Mouse (Mus musculus): ENCODE measurements around the gene Mdm4. TPM values are rescaled to one million over a fixed set of nuclear protein-coding genes. Genes with fewer than 3 reads are reported as not detected.

Gene Mdm4
- polyA plus RNA-seq, 1 experiment from 2014 or later, result 24.1 TPM

- WGBS, result 11% methylated on average over 13 of the region's 13 CpGs
- Histone ChIP-seq H3K4me1 (ENCODE audit: control insufficient read depth, insufficient read depth, low read length) (no peaks in the 10 kb centered on the region), H3K9me3 (ENCODE audit: control insufficient read depth, low read length) (no peaks in the 10 kb centered on the region), H3K9ac (ENCODE audit: low read depth, low read length) (no peak overlapping the region), H3K36me3 (ENCODE audit: control insufficient read depth, insufficient read depth, low read length) (no peaks in the 10 kb centered on the region), H3K27ac (ENCODE audit: low read length) (no peak overlapping the region), H3K4me2 (ENCODE audit: low read depth, low read length) (no peak overlapping the region), H3K27me3 (replicated peaks; ENCODE audit: control insufficient read depth, insufficient read depth, low read length) (no peaks in the 10 kb centered on the region), H3K4me3 (ENCODE audit: low read length) (no peak overlapping the region)
- no peak for ATAC-seq
These were observed 109.3 kb downstream of the Mdm4 start for GRCm38 (mm10) chr1:132921071-132921470.

DNA sequence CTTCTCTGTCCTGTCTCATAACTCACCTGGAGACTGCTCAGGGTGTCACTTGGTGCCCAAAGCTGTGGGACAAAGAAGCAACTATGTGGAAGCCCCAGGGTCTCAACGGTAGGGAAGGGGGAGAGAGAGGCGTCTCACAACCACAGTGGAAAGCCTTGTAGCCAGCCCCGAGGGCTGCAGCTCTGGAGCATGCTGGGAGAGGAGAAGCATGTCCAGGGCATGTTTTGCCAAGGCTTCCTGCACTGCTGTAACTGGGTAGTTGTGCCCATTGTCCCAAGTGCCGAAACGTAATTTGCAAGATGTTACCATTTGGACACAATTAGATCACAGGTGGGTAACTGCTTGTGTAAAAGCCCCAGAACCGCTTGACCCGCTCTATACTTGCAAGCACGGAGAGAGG lies 111.1 kb downstream of the Mdm4 start:
- ATAC-seq, result no peak
- H3K27me3 ChIP-seq (replicated peaks; ENCODE audit: control insufficient read depth, insufficient read depth, low read length), result no peaks in the 10 kb centered on the region
- H3K4me3 ChIP-seq (ENCODE audit: low read length), result no peak overlapping the region
- no peaks in the 10 kb centered on the region for H3K4me1 ChIP-seq (ENCODE audit: control insufficient read depth, insufficient read depth, low read length)
- no peaks in the 10 kb centered on the region for H3K36me3 ChIP-seq (ENCODE audit: control insufficient read depth, insufficient read depth, low read length)
- no peak overlapping the region for H3K27ac ChIP-seq (ENCODE audit: low read length)
- WGBS, result 90% methylated on average over 8 of the region's 8 CpGs
- H3K9me3 ChIP-seq (ENCODE audit: control insufficient read depth, low read length), result no peaks in the 10 kb centered on the region
- no peak overlapping the region for H3K4me2 ChIP-seq (ENCODE audit: low read depth, low read length)
- no peak overlapping the region for H3K9ac ChIP-seq (ENCODE audit: low read depth, low read length)

DNA sequence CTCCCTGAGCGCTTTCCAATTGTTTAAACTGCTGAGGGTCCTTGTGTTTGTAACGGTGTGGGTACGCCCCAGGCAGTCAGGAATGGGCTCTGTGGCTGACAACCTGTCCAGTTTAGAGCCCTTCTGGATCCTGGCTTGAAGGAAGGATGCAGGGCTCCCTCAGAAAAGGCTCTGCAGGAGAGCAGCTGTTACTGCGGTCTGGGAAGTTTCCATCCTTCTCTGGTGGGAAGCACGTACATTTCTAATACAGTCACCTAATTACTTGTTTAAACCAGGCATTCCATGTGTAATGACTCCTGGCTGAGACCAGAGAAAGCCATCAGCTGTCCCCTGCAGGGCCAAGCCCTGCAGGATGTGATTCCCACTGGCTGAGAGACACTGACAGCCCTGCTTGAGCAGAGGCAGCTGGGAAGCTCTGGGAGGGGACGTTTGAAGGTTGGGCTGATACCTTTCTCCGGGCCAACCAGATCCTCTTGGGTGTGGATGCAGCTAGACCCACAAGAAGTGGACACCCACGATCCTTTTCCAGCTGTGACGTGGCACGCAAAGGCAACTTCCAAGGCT lies 112.2 kb downstream of the Mdm4 start:
- no peak for ATAC-seq
- H3K27ac ChIP-seq (ENCODE audit: low read length), result no peak overlapping the region
- H3K27me3 ChIP-seq (replicated peaks; ENCODE audit: control insufficient read depth, insufficient read depth, low read length), result no peaks in the 10 kb centered on the region
- no peak overlapping the region for H3K9ac ChIP-seq (ENCODE audit: low read depth, low read length)
- no peak overlapping the region for H3K4me2 ChIP-seq (ENCODE audit: low read depth, low read length)
- no peaks in the 10 kb centered on the region for H3K4me1 ChIP-seq (ENCODE audit: control insufficient read depth, insufficient read depth, low read length)
- 22% methylated on average over 10 of the region's 10 CpGs for WGBS
- no peaks in the 10 kb centered on the region for H3K36me3 ChIP-seq (ENCODE audit: control insufficient read depth, insufficient read depth, low read length)
- no peaks in the 10 kb centered on the region for H3K9me3 ChIP-seq (ENCODE audit: control insufficient read depth, low read length)
- no peak overlapping the region for H3K4me3 ChIP-seq (ENCODE audit: low read length)

GRCm38 (mm10) chr1:132917554-132917953 lies 112.8 kb downstream of the Mdm4 start:
- 19% methylated on average over 8 of the region's 8 CpGs for WGBS
- Histone ChIP-seq H3K27ac (ENCODE audit: low read length) (no peak overlapping the region), H3K4me3 (ENCODE audit: low read length) (no peak overlapping the region), H3K4me2 (ENCODE audit: low read depth, low read length) (no peak overlapping the region), H3K9ac (ENCODE audit: low read depth, low read length) (no peak overlapping the region), H3K36me3 (ENCODE audit: control insufficient read depth, insufficient read depth, low read length) (no peaks in the 10 kb centered on the region), H3K9me3 (ENCODE audit: control insufficient read depth, low read length) (no peaks in the 10 kb centered on the region), H3K4me1 (ENCODE audit: control insufficient read depth, insufficient read depth, low read length) (no peaks in the 10 kb centered on the region), H3K27me3 (replicated peaks; ENCODE audit: control insufficient read depth, insufficient read depth, low read length) (no peaks in the 10 kb centered on the region)
- ATAC-seq, result no peak

DNA sequence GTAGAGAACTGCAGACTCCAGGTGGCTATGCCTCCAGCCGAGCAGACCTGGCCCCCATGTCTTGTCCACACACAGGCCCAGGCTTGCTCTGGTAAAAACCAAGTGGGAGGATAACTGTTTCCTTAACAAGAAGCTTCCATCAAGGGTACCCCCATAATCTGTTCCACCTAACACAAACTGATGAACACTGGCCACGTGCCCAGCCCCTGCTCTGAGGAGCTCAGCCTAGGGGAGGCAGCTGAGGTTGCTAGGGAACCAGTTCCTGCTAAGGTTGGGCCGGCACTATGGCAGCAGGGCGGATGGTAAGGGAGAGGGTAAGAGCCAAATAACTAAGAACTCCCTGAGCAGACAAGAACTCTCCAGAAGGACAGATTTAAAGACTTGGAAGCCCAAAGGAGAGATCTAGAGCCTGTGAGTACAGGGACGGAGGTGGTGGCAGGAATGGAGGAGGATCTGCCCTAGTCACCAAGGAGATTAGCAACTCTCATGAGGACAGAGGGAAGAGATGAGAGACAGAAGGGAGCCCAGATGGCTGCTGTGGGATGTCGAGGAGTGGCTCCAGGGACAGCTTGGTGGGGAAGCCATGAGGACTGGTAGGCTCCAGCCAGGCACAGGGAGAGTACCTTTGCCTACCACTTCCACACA lies 114.4 kb downstream of the Mdm4 start:
- no peak for ATAC-seq
- WGBS, result 51% methylated on average over 6 of the region's 6 CpGs
- Histone ChIP-seq H3K9ac (ENCODE audit: low read depth, low read length) (no peak overlapping the region), H3K27ac (ENCODE audit: low read length) (no peak overlapping the region), H3K27me3 (replicated peaks; ENCODE audit: control insufficient read depth, insufficient read depth, low read length) (no peaks in the 10 kb centered on the region), H3K9me3 (ENCODE audit: control insufficient read depth, low read length) (no peaks in the 10 kb centered on the region), H3K4me1 (ENCODE audit: control insufficient read depth, insufficient read depth, low read length) (no peaks in the 10 kb centered on the region), H3K4me2 (ENCODE audit: low read depth, low read length) (no peak overlapping the region), H3K4me3 (ENCODE audit: low read length) (no peak overlapping the region), H3K36me3 (ENCODE audit: control insufficient read depth, insufficient read depth, low read length) (no peaks in the 10 kb centered on the region)

DNA sequence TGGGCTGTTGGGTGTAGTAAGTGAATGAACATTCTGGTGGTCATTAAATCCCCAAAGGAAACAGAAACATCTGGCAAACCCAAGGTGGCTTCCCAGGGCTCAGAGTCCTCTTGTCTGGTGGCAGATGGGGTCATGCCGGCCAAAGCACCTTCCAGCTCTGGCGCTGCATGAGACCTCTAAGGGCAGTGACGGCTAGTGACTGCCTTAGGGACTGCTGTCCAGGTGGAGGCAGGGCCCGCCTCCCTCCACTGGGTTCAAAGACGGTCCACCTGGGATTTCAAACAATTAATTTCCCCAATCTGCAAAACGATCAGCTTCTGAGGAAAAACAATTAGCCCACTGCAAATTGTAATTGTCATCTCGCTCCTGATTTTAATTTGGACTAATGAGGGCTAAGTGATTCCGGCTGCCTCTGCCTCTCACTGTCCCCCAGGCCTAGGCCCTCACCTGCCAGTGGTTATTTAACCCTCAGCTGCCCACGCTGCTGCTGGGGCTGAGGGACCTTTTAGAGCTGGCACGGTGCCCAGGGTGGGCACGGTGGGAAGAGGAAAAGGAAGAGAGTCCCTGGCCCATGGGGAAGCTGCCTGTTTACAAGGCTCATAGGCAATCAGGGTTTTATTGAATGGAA lies 119.8 kb downstream of the Mdm4 start:
- ATAC-seq, result no peak
- no peaks in the 10 kb centered on the region for H3K9me3 ChIP-seq (ENCODE audit: control insufficient read depth, low read length)
- no peaks in the 10 kb centered on the region for H3K4me1 ChIP-seq (ENCODE audit: control insufficient read depth, insufficient read depth, low read length)
- 65% methylated on average over 11 of the region's 11 CpGs for WGBS
- no peaks in the 10 kb centered on the region for H3K36me3 ChIP-seq (ENCODE audit: control insufficient read depth, insufficient read depth, low read length)
- H3K4me3 ChIP-seq (ENCODE audit: low read length), result no peak overlapping the region
- H3K27ac ChIP-seq (ENCODE audit: low read length), result no peak overlapping the region
- H3K9ac ChIP-seq (ENCODE audit: low read depth, low read length), result no peak overlapping the region
- H3K4me2 ChIP-seq (ENCODE audit: low read depth, low read length), result no peak overlapping the region
- H3K27me3 ChIP-seq (replicated peaks; ENCODE audit: control insufficient read depth, insufficient read depth, low read length), result no peaks in the 10 kb centered on the region

DNA sequence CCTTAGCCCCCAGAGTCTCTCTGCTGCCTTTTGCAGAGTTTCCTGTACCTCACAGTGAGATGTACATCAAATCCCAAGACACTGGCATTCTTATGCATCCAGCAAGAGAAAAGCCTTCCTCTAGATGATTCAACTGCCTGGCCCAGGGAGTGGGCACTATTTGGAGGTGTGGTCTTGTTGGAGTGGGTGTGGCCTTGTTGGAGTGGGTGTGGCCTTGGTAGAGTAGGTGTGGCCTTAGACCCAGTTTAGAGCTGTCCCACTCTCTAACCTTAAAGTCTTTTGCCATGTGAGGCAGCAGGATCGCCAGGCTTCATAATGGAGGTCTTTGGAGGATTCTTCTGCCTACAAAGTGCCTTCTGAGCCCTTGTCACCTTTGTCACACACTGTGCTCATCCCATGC lies 120.4 kb downstream of the Mdm4 start:
- H3K9ac ChIP-seq (ENCODE audit: low read depth, low read length), result no peak overlapping the region
- no peak overlapping the region for H3K4me3 ChIP-seq (ENCODE audit: low read length)
- no peak for ATAC-seq
- WGBS, result 87% methylated on average over 1 of the region's 1 CpGs
- H3K27ac ChIP-seq (ENCODE audit: low read length), result no peak overlapping the region
- no peaks in the 10 kb centered on the region for H3K27me3 ChIP-seq (replicated peaks; ENCODE audit: control insufficient read depth, insufficient read depth, low read length)
- no peak overlapping the region for H3K4me2 ChIP-seq (ENCODE audit: low read depth, low read length)
- no peaks in the 10 kb centered on the region for H3K4me1 ChIP-seq (ENCODE audit: control insufficient read depth, insufficient read depth, low read length)
- no peaks in the 10 kb centered on the region for H3K36me3 ChIP-seq (ENCODE audit: control insufficient read depth, insufficient read depth, low read length)
- no peaks in the 10 kb centered on the region for H3K9me3 ChIP-seq (ENCODE audit: control insufficient read depth, low read length)

Small RNAs within 50 kb of the gene (microRNA-seq; reads per million reads assigned to microRNA genes)
- not detected for gene Gm44300

Other genes with a start within 250 kb of the Mdm4 start
- 3.3 and 3.4 TPM in 2 replicates for gene Lrrn2, start 150.3 kb downstream of the Mdm4 start, polyA plus RNA-seq (2015; fragmentation: Nextera tagmentation; extraction: Ambion mirVana)
- 5.2 and 5.3 TPM in 2 replicates for gene Pik3c2b, start 15.1 kb upstream of the Mdm4 start, polyA plus RNA-seq (2015; fragmentation: Nextera tagmentation; extraction: Ambion mirVana)
- gene Ppp1r15b, start 100.6 kb upstream of the Mdm4 start, polyA plus RNA-seq (2015; fragmentation: Nextera tagmentation; extraction: Ambion mirVana), result 48.0 and 53.7 TPM in 2 replicates
- gene Plekha6, start 133.6 kb upstream of the Mdm4 start, polyA plus RNA-seq (2015; fragmentation: Nextera tagmentation; extraction: Ambion mirVana), result 10.6 and 11.0 TPM in 2 replicates